Mouse (Mus musculus) MEL (cell line): ENCODE measurements around the gene Zfp36l1.

ENCODE experiments used
- CTCF ChIP-seq, 3 experiments: IDR thresholded peaks in 2 of 3; conservative IDR thresholded peaks in 1 of 3; 2 replicates each; pipeline ENCODE4 v1.5.1; 2011 to 2012; ENCODE audit warnings: low read length in 3 of 3, low read depth in 2 of 3, mild to moderate bottlenecking in 2 of 3, improper control_type of control experiment in 1 of 3, inconsistent platforms in 1 of 3, mixed read lengths in 1 of 3, moderate library complexity in 1 of 3; ENCODE audit not compliant: control insufficient read depth in 1 of 3, insufficient read depth in 1 of 3, poor library complexity in 1 of 3, severe bottlenecking in 1 of 3
- EP300 ChIP-seq, 2 experiments: IDR thresholded peaks; 2 replicates each; pipeline ENCODE4 v1.6.1; 2011; ENCODE audit warnings: improper control_type of control experiment in 2 of 2, low read length in 2 of 2, low read depth in 1 of 2, mild to moderate bottlenecking in 1 of 2
- GABPA ChIP-seq: IDR thresholded peaks from 2 replicates; pipeline ENCODE4 v1.6.1; 2012; ENCODE audit warnings: low read depth, mild to moderate bottlenecking, inconsistent platforms, low read length, improper control_type of control experiment, moderate library complexity
- MXI1 ChIP-seq: IDR thresholded peaks from 2 replicates; pipeline ENCODE4 v1.6.1; 2011; ENCODE audit warnings: mild to moderate bottlenecking, low read depth, low read length, improper control_type of control experiment
- SIN3A ChIP-seq: IDR thresholded peaks from 2 replicates; pipeline ENCODE4 v1.6.1; 2012; ENCODE audit warnings: low read length, improper control_type of control experiment, inconsistent platforms
- TCF12 ChIP-seq: IDR thresholded peaks from 2 replicates; pipeline ENCODE4 v1.6.1; 2014; ENCODE audit warnings: low read depth, mild to moderate bottlenecking, inconsistent platforms, low read length, improper control_type of control experiment, moderate library complexity
- USF1 ChIP-seq: IDR thresholded peaks from 2 replicates; pipeline ENCODE4 v1.6.1; 2014; ENCODE audit warnings: low read depth, mild to moderate bottlenecking, inconsistent platforms, low read length, improper control_type of control experiment, moderate library complexity
- ZC3H11A ChIP-seq: IDR thresholded peaks from 2 replicates; pipeline ENCODE4 v1.6.1; 2012; ENCODE audit warnings: low read depth, mild to moderate bottlenecking, inconsistent platforms, low read length, improper control_type of control experiment

- TF ChIP-seq MXI1 = no peak
- TF ChIP-seq EP300 (IDR thresholded peaks at IDR 0.05; ENCODE audit: low read depth in 1 of 2, low read length in 2 of 2) = no peak
- TF ChIP-seq CTCF (IDR thresholded peaks at IDR 0.05 in 2 of 3, conservative IDR thresholded peaks at IDR 0.05 in 1 of 3; ENCODE audit: control insufficient read depth in 1 of 3, insufficient read depth in 1 of 3, low read depth in 2 of 3, low read length in 3 of 3, poor library complexity in 1 of 3, severe bottlenecking in 1 of 3) = no peak
- TF ChIP-seq SIN3A = no peak; the same call in 1 of the 2 replicates
- TF ChIP-seq TCF12 = no peak
- no peak for TF ChIP-seq GABPA
- no peak for TF ChIP-seq USF1
- no peak for TF ChIP-seq ZC3H11A
These were observed 28.2 kb downstream of the Zfp36l1 start for GRCm38 (mm10) chr12:80084446-80085112.
